Mouse (Mus musculus): ENCODE data around the gene Tshz2.

Gene Tshz2

GRCm38 (mm10) chr2:170104396-170104795 lies 471.6 kb downstream of the Tshz2 start:
- DNase-seq (ENCODE audit: low spot score): peak; percentile 48

DNA sequence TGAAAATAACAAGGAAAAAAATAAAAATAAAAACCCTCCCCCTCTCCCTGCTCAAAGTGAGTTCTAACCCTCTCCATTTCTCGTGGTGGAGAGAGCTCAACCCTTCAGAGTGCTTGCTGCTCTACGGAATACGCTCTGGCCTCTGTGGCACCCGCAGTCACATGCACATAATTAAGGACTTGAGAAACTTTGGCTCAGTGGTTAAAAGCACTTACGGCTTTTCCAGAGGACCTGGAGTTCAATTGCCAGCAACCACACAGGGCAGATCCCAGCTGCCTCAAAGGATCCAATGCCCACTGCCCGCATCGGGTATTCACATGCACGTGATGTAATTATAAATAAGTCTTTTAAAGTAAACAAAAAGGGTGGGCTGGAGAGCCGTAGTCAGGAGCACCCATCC lies 473.2 kb downstream of the Tshz2 start:
- DNase-seq (ENCODE audit: low spot score): no peak

- no peak for DNase-seq (ENCODE audit: low spot score)
These were observed 475.0 kb downstream of the Tshz2 start for GRCm38 (mm10) chr2:170107791-170108190.

- no peak for DNase-seq (ENCODE audit: low spot score)
These were observed 476.7 kb downstream of the Tshz2 start for GRCm38 (mm10) chr2:170109528-170109927.

- DNase-seq (ENCODE audit: low spot score): no peak
These were observed 477.5 kb downstream of the Tshz2 start for GRCm38 (mm10) chr2:170110306-170110705.

- peak; percentile 70 for DNase-seq (ENCODE audit: low spot score)
These were observed 484.0 kb downstream of the Tshz2 start for GRCm38 (mm10) chr2:170116704-170117281.

- DNase-seq (ENCODE audit: low spot score): no peak
These were observed 487.6 kb downstream of the Tshz2 start for GRCm38 (mm10) chr2:170120139-170121027.
